Mouse (Mus musculus): ENCODE data around the gene Pou6f1.
A peak's percentile ranks its signal among the peaks of the same experiment; 100 is the strongest.
"Not testable (repeated sequence)": the region's sequence is repeated elsewhere in the genome, so short reads cannot be mapped to it uniquely, and the experiment has no call there.

The Pou6f1 gene

GRCm38 (mm10) chr15:100599276-100600046 lies at the start of gene Pou6f1:
TSS of gene Pou6f1 (minus strand) at chr15:100599984.
- no peak for DNase-seq (ENCODE audit: low read depth, low spot score)

- no peak for DNase-seq (ENCODE audit: low read depth, low spot score)
These were observed 46.4 kb upstream of the Pou6f1 start for GRCm38 (mm10) chr15:100646161-100646560.

GRCm38 (mm10) chr15:100642451-100642850 lies 42.7 kb upstream of the Pou6f1 start:
- no peak for DNase-seq (ENCODE audit: low read depth, low spot score)

DNA sequence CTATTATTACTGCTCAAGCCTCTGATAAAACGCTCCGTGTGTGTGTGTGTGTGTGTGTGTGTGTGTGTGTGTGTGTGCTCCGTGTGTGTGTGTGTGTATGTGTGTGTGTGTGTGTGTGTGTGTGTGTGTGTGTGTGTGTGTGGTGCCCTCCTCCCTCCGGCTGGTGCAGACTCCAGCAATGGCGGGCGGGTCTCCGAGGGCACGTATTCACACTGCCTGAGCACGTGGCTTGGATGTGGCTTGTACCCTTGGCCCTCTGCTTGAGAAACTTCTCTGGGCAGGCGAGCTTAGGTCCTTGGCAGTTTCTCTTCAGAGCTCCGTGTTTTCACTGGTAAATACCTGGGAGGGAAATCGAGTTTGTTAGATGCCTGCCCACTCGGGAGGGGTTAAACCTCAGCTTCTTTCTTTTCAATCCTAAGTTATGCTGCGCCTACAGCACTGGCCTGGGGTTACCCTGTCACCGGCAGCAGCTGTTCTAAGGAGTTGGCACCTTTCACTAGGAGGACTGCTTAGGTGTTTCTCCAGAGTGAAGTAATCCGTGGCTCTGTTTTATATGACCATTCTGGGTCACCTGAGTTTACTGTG lies 41.5 kb upstream of the Pou6f1 start:
- DNase-seq (ENCODE audit: low read depth, low spot score), result peak; percentile 26

- peak; percentile 56 for DNase-seq (ENCODE audit: low read depth, low spot score)
These were observed 40.4 kb upstream of the Pou6f1 start for GRCm38 (mm10) chr15:100639972-100640750.

- DNase-seq (ENCODE audit: low read depth, low spot score), result peak; percentile 42
These were observed 37.9 kb upstream of the Pou6f1 start for GRCm38 (mm10) chr15:100637661-100638060.

DNA sequence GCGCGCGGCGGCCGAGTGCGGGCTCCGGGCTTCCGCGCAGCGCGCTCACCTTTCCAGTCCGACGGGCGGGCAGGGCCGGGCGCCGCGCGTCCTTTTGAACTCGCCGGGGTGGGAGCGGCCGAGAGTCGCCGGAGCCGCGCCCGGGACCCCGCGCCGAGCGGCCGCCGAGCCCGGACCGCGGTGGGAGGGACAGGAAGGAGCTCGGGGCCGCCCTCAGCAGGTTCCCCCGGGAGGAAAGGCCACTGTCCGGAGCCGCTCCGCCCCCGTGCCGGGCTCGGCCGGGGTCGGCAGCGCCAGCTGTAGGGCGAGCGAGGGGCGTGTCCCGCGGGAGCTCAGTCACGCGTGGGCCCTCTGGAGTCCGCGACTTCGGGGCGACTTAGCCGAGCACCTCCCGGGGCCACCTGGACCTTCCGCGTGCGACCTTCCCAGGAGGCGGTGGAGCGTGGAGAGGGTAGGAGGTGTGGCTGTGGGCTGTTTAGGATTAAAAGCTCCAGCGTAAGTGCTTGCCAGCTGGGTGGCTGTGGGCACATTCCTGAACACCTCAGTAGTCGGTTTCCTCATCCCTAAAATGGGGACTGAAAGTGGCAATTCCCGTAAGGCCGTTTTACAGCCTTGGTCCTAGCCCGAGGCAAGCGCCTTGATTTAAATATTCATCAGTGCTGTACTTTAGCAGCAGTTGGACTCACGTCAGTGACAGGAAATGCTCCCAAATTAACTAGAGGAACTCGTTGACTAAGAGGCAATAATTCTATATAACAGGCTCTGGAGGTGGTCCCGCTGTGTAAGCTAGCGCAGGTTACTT lies 37.1 kb upstream of the Pou6f1 start, which contains the start of gene Smagp:
Gene Smagp, minus strand, starts transcription at position 241 of the 802 bp plus-strand sequence.
- DNase-seq (ENCODE audit: low read depth, low spot score), result peak; percentile 89

GRCm38 (mm10) chr15:100635851-100636645 lies 36.3 kb upstream of the Pou6f1 start:
- DNase-seq (ENCODE audit: low read depth, low spot score), result peak; percentile 25

DNA sequence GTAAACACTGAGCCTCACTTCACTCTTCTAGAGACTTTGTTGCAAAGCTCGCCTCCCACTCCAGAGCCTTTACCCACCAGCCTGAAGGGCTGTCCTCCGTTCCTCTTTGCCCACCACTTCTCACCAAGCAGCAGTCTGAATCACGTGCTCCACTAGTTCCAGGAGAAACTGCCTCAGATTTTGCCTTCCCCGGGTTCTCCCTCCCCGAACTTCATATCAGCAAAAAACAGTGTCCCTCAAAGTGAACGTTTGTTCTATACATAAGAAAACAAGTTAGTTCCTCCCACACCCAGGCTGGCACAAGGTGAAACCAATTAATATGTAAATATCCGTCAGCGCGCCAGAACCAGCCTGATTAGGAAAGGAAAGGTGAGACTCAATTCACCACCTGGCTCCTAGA lies 35.5 kb upstream of the Pou6f1 start:
- DNase-seq (ENCODE audit: low read depth, low spot score), result no peak

GRCm38 (mm10) chr15:100633341-100633740 lies 33.6 kb upstream of the Pou6f1 start:
- DNase-seq (ENCODE audit: low read depth, low spot score), result no peak

DNA sequence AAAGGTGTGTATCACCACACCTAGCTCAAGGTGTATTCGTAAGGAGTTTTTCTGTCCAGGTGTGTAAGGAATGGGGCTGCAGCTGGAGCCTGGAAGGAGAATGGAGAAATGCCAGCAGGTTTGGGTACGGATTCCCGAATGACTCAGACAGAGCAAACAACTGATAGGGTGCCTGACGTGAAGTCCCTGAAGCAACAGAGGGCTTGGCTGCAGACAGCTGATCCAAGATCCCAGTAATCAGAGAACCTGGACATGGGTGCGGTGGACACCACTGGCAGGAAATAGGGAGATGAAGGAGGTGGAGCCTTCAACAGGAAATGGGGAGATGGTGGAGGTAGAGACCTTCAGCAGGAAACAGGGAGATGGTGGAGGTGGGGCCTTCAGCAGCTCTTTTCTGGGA lies 32.5 kb upstream of the Pou6f1 start:
- DNase-seq (ENCODE audit: low read depth, low spot score), result no peak

- DNase-seq (ENCODE audit: low read depth, low spot score), result no peak
These were observed 31.8 kb upstream of the Pou6f1 start for GRCm38 (mm10) chr15:100631454-100632170.

- DNase-seq (ENCODE audit: low read depth, low spot score), result peak; percentile 53
These were observed 30.3 kb upstream of the Pou6f1 start for GRCm38 (mm10) chr15:100630126-100630525.

GRCm38 (mm10) chr15:100628797-100629196 lies 29.0 kb upstream of the Pou6f1 start:
- peak; percentile 29 for DNase-seq (ENCODE audit: low read depth, low spot score)

- DNase-seq (ENCODE audit: low read depth, low spot score), result peak; percentile 83
These were observed 28.1 kb upstream of the Pou6f1 start for GRCm38 (mm10) chr15:100627774-100628370.

DNA sequence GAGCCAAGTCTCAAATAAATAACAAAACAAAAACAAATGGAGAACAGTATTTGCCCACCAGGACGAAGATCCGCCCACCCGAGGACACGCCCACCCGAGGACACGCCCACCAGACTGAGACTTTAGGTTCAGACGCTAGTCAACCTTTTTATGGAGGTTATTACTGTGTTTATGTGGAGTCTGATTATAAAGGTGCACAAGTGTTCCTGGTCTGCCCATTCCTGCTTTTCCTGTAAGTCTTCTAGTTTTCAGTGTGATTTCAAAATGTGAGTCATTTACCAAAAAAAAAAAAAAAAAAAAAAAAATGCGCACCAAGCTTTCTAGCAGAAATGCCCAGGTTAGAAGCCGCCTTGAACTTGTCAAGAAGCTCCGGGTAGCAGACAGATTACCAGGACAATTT lies 27.5 kb upstream of the Pou6f1 start:
- peak; percentile 84 for DNase-seq (ENCODE audit: low read depth, low spot score)

- peak; percentile 19 for DNase-seq (ENCODE audit: low read depth, low spot score)
These were observed 24.7 kb upstream of the Pou6f1 start for GRCm38 (mm10) chr15:100624435-100624834.

GRCm38 (mm10) chr15:100623754-100624153 lies 24.0 kb upstream of the Pou6f1 start:
- DNase-seq (ENCODE audit: low read depth, low spot score), result no peak

DNA sequence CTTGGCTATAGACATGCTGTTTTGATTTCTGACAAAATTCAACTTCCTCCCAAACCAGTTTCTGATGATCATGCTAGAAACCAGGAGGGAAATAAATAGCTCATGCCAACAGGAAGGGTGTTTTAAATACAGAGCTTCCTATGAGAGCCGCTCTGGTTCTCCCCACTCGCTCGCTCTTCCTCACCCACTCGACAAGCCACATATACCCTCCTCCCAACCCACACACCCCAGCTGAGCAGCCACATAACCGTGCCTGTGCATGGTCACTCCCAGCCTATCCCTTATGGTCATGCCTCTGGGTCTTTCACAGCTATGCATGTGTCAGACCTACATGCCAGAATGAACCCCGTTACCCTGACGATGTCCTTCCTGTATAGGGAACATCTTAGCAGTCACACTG lies 22.4 kb upstream of the Pou6f1 start:
- DNase-seq (ENCODE audit: low read depth, low spot score), result no peak

DNA sequence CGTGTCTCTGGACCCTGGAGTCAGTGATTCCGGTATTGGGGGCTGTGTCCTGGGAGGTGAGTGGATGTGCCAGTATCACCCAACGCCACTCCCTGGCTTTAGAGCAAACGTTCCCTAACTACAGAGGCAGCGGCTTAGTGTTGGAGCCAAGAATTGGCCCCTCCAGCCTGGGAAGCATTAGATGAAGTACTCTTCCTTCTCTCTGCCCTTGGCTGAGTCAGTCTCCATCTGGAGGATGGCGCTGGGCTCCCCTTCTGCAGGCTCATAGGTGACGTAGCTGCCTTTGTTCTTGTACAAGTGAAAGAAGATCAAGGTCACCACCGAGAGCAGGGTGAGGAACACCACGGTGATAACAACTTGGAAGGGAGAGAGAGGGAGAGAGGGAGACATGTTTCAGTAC lies 21.9 kb upstream of the Pou6f1 start:
- not testable (repeated sequence) for DNase-seq (ENCODE audit: low read depth, low spot score)

Measured in ZHBTc4 (cell line).